Mouse (Mus musculus) olfactory bulb, adult 2 months (tissue): ENCODE measurements around the gene Spcs3.

Source experiments
- CTCF ChIP-seq: fragments of 200-500 bp; IDR thresholded peaks from 2 replicates; pipeline ENCODE4 v1.5.1; 2012; ENCODE audit warnings: low read depth, mild to moderate bottlenecking, low read length, moderate library complexity; ENCODE audit not compliant: insufficient read depth
- POLR2A ChIP-seq: fragments of 200-500 bp; IDR thresholded peaks from 2 replicates; pipeline ENCODE4 v1.6.1; 2012; ENCODE audit warnings: mild to moderate bottlenecking, low read depth, low read length, moderate library complexity; ENCODE audit not compliant: insufficient read depth

DNA sequence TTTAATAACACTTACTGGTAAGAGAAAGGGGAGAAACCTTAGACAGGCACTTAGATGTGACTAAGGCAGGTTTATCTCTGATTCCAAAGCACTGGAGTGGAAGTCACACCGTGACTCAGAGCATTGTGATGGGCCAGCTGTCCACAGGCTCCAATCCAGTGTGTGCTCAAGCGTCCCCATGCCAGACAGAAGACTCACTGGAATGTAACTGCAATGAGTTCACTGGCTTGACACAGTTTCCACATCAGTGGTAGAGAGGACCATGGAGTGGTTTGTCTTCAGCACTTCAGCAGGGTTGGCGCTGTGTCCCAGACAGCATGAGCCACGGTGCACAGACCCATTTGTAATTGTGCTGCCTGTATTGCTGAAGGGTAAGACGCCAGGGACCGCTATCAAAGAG lies 18.6 kb upstream of the Spcs3 start:
- TF ChIP-seq CTCF: no peak
- TF ChIP-seq POLR2A: no peak
